Comparison of ENCODE assay signal across 26 mouse cellular contexts in the genomic region with DNA sequence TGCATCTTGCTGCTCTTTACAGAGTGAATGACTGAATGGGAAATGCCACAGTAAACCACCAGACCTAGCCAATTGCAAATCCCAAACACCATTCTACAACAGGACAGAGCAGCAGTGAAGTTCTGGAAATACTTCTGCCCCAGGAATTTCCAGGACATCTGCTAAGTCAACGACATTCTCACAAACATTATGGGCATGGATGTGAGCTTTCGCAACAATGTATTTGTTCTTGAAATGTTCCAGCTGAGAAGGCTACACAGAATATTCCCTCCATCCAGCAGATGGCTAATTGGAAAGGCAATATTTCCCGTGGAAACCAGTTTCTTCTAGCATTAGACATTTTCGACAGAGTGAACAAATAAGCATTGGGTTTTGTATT.
DNase-seq lines count a peak whose midpoint lies in the region; ATAC-seq and TF ChIP-seq lines count a peak whose summit lies in the region.
"Had no signal": no experiment of that assay in that cellular context is flagged by ENCODE, and none has a peak within 500 bp of the region (broad histone marks: within the 10 kb centered on the region; RNA-seq: fewer than 3 reads in every experiment).

No protein-coding gene starts in this region.

- 56% methylated on average over 4 of the region's 4 CpGs for WGBS in hindbrain, embryonic 12.5 days
- 42% methylated on average over 4 of the region's 4 CpGs for WGBS in hindbrain, embryonic 16.5 days
- 71% methylated on average over 4 of the region's 4 CpGs for WGBS in lung, embryonic 14.5 days

- TF ChIP-seq CTCF in lung, embryonic 14.5 days (IDR thresholded peaks at IDR 0.05; ENCODE audit: low read depth), result no peak

- no peak overlapping the region for H3K27ac ChIP-seq in hindbrain, embryonic 12.5 days
- H3K27ac ChIP-seq in hindbrain, embryonic 16.5 days (ENCODE audit: low read depth, low read length), result no peak overlapping the region
- no peak overlapping the region for H3K27ac ChIP-seq in lung, embryonic 14.5 days (ENCODE audit: low read depth)
- H3K27ac ChIP-seq: embryonic facial prominence, embryonic 12.5 days; hindbrain, embryonic 15.5 days; liver, embryonic 14.5 days; neural tube, embryonic 13.5 days; stomach, postnatal 0 days had no signal

- no peak overlapping the region for H3K4me3 ChIP-seq in hindbrain, embryonic 12.5 days
- H3K4me3 ChIP-seq in hindbrain, embryonic 16.5 days (ENCODE audit: low read length), result no peak overlapping the region
- no peak overlapping the region for H3K4me3 ChIP-seq in lung, embryonic 14.5 days (ENCODE audit: low read depth, low read length)
- H3K4me3 ChIP-seq: embryonic facial prominence, embryonic 12.5 days; hindbrain, embryonic 15.5 days; neural tube, embryonic 13.5 days had no signal

- H3K27me3 ChIP-seq in hindbrain, embryonic 12.5 days, result no peaks in the 10 kb centered on the region
- H3K27me3 ChIP-seq in hindbrain, embryonic 16.5 days (replicated peaks; ENCODE audit: control insufficient read depth, insufficient read depth, low read length), result no peaks in the 10 kb centered on the region
- no peaks in the 10 kb centered on the region for H3K27me3 ChIP-seq in lung, embryonic 14.5 days (ENCODE audit: insufficient read depth, low read length)
- H3K27me3 ChIP-seq: embryonic facial prominence, embryonic 12.5 days; hindbrain, embryonic 15.5 days; neural tube, embryonic 13.5 days had no signal

- H3K36me3 ChIP-seq in hindbrain, embryonic 12.5 days, result no peaks in the 10 kb centered on the region
- H3K36me3 ChIP-seq in hindbrain, embryonic 16.5 days (ENCODE audit: control insufficient read depth, insufficient read depth, low read length), result no peaks in the 10 kb centered on the region
- no peaks in the 10 kb centered on the region for H3K36me3 ChIP-seq in lung, embryonic 14.5 days (ENCODE audit: insufficient read depth)
- H3K36me3 ChIP-seq: embryonic facial prominence, embryonic 12.5 days; hindbrain, embryonic 15.5 days; neural tube, embryonic 13.5 days had no signal

- H3K4me2 ChIP-seq in hindbrain, embryonic 12.5 days (replicated peaks), result no peak overlapping the region
- H3K4me2 ChIP-seq in hindbrain, embryonic 16.5 days (ENCODE audit: low read length), result no peak overlapping the region
- H3K4me2 ChIP-seq in lung, embryonic 14.5 days, result no peak overlapping the region
- H3K4me2 ChIP-seq: embryonic facial prominence, embryonic 12.5 days; heart, embryonic 11.5 days; hindbrain, embryonic 15.5 days; neural tube, embryonic 13.5 days had no signal

- no peaks in the 10 kb centered on the region for H3K9me3 ChIP-seq in hindbrain, embryonic 12.5 days (replicated peaks)
- H3K9me3 ChIP-seq in hindbrain, embryonic 16.5 days (ENCODE audit: control insufficient read depth, low read length), result no peaks in the 10 kb centered on the region
- H3K9me3 ChIP-seq in lung, embryonic 14.5 days (ENCODE audit: low read depth, low read length), result no peaks in the 10 kb centered on the region
- H3K9me3 ChIP-seq: embryonic facial prominence, embryonic 12.5 days; hindbrain, embryonic 15.5 days; neural tube, embryonic 13.5 days had no signal

- H3K9ac ChIP-seq in hindbrain, embryonic 12.5 days, result no peak overlapping the region
- H3K9ac ChIP-seq in hindbrain, embryonic 16.5 days (ENCODE audit: low read depth, low read length), result no peak overlapping the region
- no peak overlapping the region for H3K9ac ChIP-seq in lung, embryonic 14.5 days
- H3K9ac ChIP-seq: embryonic facial prominence, embryonic 12.5 days; hindbrain, embryonic 15.5 days; liver, embryonic 14.5 days; neural tube, embryonic 13.5 days had no signal

- ATAC-seq in hindbrain, embryonic 12.5 days (ENCODE audit: low FRiP score), result peak; percentile 37
- ATAC-seq in hindbrain, embryonic 16.5 days, result no peak
- ATAC-seq in lung, embryonic 14.5 days (ENCODE audit: insufficient read depth), result no peak
- ATAC-seq: forebrain, embryonic 16.5 days had no signal

- no peaks in the 10 kb centered on the region for H3K4me1 ChIP-seq in hindbrain, embryonic 12.5 days
- H3K4me1 ChIP-seq in hindbrain, embryonic 16.5 days (ENCODE audit: control insufficient read depth, insufficient read depth, low read depth, low read length), result no peaks in the 10 kb centered on the region
- H3K4me1 ChIP-seq in lung, embryonic 14.5 days (ENCODE audit: insufficient read depth), result no peaks in the 10 kb centered on the region
- H3K4me1 ChIP-seq: embryonic facial prominence, embryonic 12.5 days; hindbrain, embryonic 15.5 days had no signal

- peak; percentile 44 for DNase-seq in lung, embryonic 14.5 days
- no peak for DNase-seq in lung, adult 18-20 months
- peak; percentile 13 for DNase-seq in layer of hippocampus, adult 9-10 months (ENCODE audit: low spot score)
- peak; percentile 5 for DNase-seq in lung, postnatal 10 days
- DNase-seq in Muller cell, postnatal 12 days (ENCODE audit: inconsistent ontology term), result no peak
- DNase-seq in heart, adult 9 months (ENCODE audit: low spot score in 2 of 2), result no peak
- DNase-seq: adrenal gland, postnatal 14 days; cerebellum, adult 11 months; cerebellum, adult 9-10 months; cerebellum, postnatal 36 days; heart, postnatal 36 days; kidney, adult 18-20 months; kidney, postnatal 4 days; liver; right cerebral cortex, postnatal 4 days; thymus, adult 18-20 months; thymus, postnatal 25 days had no signal

Comparison
In these comparisons a context has a peak if more than half of its experiments do, and no peak if none do; other contexts are left out.
1. DNase-seq: peak in lung, embryonic 14.5 days (single experiment), layer of hippocampus, adult 9-10 months (single experiment) and lung, postnatal 10 days (single experiment); none in lung, adult 18-20 months (0 of 2), Muller cell, postnatal 12 days (single experiment) and heart, adult 9 months (0 of 2).